In the genomic region with DNA sequence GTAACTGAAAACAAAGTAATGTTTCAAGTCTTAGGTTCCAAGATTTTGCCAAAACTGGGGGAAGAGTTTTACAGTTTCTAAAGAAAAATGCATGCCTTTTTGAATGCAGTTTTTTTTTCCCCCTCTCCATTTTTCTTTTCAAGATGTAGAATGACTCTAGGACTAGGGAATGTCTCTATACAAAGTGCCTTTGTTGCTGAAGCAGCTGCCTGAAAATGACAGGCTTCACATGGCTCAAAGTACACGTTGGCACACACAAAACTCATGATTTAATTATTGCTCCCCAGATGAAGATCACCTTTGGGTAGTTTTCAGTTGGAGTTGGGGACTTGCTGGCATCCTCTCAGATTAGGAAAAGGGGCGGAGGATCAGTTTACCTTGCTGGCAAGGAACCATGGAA, we compare ENCODE assay signal across 31 mouse cellular contexts. TPM values are rescaled to one million over a fixed set of nuclear protein-coding genes. Genes with fewer than 3 reads are reported as not detected.
A peak's percentile ranks its signal among the peaks of the same experiment; 100 is the strongest.
DNase-seq lines count a peak whose midpoint lies in the region; ATAC-seq and TF ChIP-seq lines count a peak whose summit lies in the region.
"Had no signal": no experiment of that assay in that cellular context is flagged by ENCODE, and none has a peak within 500 bp of the region (broad histone marks: within the 10 kb centered on the region; RNA-seq: fewer than 3 reads in every experiment).

No protein-coding gene starts in this region.

- ATAC-seq in heart, embryonic 13.5 days (ENCODE audit: extremely low read depth, insufficient number of reproducible peaks, low FRiP score, low TSS enrichment), result no peak
- no peak for ATAC-seq in midbrain, embryonic 11.5 days (ENCODE audit: low FRiP score)
- no peak for ATAC-seq in midbrain, embryonic 13.5 days
- ATAC-seq: CD4-positive, CD25-positive, alpha-beta regulatory T cell, adult 4 months; forebrain, embryonic 13.5 days; forebrain, embryonic 15.5 days; forebrain, postnatal 0 days had no signal

- H3K4me3 ChIP-seq in heart, embryonic 13.5 days, result no peak overlapping the region
- H3K4me3 ChIP-seq in midbrain, embryonic 11.5 days (ENCODE audit: low read depth, low read length), result no peak overlapping the region
- H3K4me3 ChIP-seq in midbrain, embryonic 13.5 days (replicated peaks), result no peak overlapping the region
- H3K4me3 ChIP-seq in myocyte, result no peak overlapping the region
- H3K4me3 ChIP-seq: embryonic facial prominence, embryonic 12.5 days; embryonic facial prominence, embryonic 15.5 days; forebrain, embryonic 13.5 days; forebrain, embryonic 15.5 days had no signal

- H3K9me3 ChIP-seq in heart, embryonic 13.5 days, result no peaks in the 10 kb centered on the region
- H3K9me3 ChIP-seq in midbrain, embryonic 11.5 days (ENCODE audit: control insufficient read depth, low read length), result no peaks in the 10 kb centered on the region
- no peaks in the 10 kb centered on the region for H3K9me3 ChIP-seq in midbrain, embryonic 13.5 days
- H3K9me3 ChIP-seq: embryonic facial prominence, embryonic 12.5 days; embryonic facial prominence, embryonic 15.5 days; forebrain, embryonic 13.5 days; forebrain, embryonic 15.5 days; G1E had no signal

- no peak overlapping the region for H3K9ac ChIP-seq in heart, embryonic 13.5 days
- H3K9ac ChIP-seq in midbrain, embryonic 11.5 days (ENCODE audit: low read length), result no peak overlapping the region
- H3K9ac ChIP-seq in midbrain, embryonic 13.5 days (replicated peaks), result no peak overlapping the region
- H3K9ac ChIP-seq: embryonic facial prominence, embryonic 12.5 days; embryonic facial prominence, embryonic 15.5 days; forebrain, embryonic 13.5 days; forebrain, embryonic 15.5 days; forebrain, postnatal 0 days had no signal

- peaks cover 96% of the 10 kb centered on the region for H3K4me1 ChIP-seq in heart, embryonic 13.5 days
- peaks cover 6% of the 10 kb centered on the region; the same call in 1 of the 2 replicates for H3K4me1 ChIP-seq in midbrain, embryonic 11.5 days (ENCODE audit: control insufficient read depth, insufficient read depth, low read length)
- H3K4me1 ChIP-seq in midbrain, embryonic 13.5 days (replicated peaks), result peaks cover 4% of the 10 kb centered on the region; the same call in 1 of the 2 replicates

- no peak for TF ChIP-seq POLR2A in myocyte (IDR thresholded peaks at IDR 0.05; ENCODE audit: insufficient read length, low read depth)

- no peaks in the 10 kb centered on the region for H3K27me3 ChIP-seq in heart, embryonic 13.5 days (replicated peaks)
- peaks cover 2% of the 10 kb centered on the region; the same call in 1 of the 2 replicates for H3K27me3 ChIP-seq in midbrain, embryonic 11.5 days (ENCODE audit: control insufficient read depth, insufficient read depth, low read length)
- H3K27me3 ChIP-seq in midbrain, embryonic 13.5 days, result peaks cover 11% of the 10 kb centered on the region
- no peaks in the 10 kb centered on the region for H3K27me3 ChIP-seq in myocyte (ENCODE audit: control insufficient read depth, insufficient read depth, insufficient read length)
- H3K27me3 ChIP-seq: CH12.LX; embryonic facial prominence, embryonic 12.5 days; embryonic facial prominence, embryonic 15.5 days; forebrain, embryonic 15.5 days had no signal

- intact Hi-C loops in heart, postnatal 25 days (cut with DNase I), result loop anchor here (5.0 kb wide), 1 partner anchor 146 kb away; no protein-coding TSS in a partner anchor

- no peak overlapping the region for H3K4me2 ChIP-seq in heart, embryonic 13.5 days
- no peak overlapping the region for H3K4me2 ChIP-seq in midbrain, embryonic 11.5 days
- no peak overlapping the region for H3K4me2 ChIP-seq in midbrain, embryonic 13.5 days (replicated peaks)
- H3K4me2 ChIP-seq in myocyte (ENCODE audit: low read depth), result peak overlapping the region; percentile 81
- H3K4me2 ChIP-seq: embryonic facial prominence, embryonic 15.5 days; forebrain, embryonic 13.5 days; forebrain, embryonic 15.5 days had no signal

- H3K27ac ChIP-seq in heart, embryonic 13.5 days (replicated peaks), result peak overlapping the region; percentile 91
- H3K27ac ChIP-seq in midbrain, embryonic 11.5 days (ENCODE audit: low read depth, low read length), result no peak overlapping the region
- H3K27ac ChIP-seq in midbrain, embryonic 13.5 days, result no peak overlapping the region
- H3K27ac ChIP-seq: forebrain, embryonic 13.5 days; forebrain, embryonic 15.5 days had no signal

- no peak overlapping the region for H3ac ChIP-seq in myocyte (ENCODE audit: control insufficient read depth, insufficient read length)

- H3K36me3 ChIP-seq in heart, embryonic 13.5 days, result peaks cover 91% of the 10 kb centered on the region
- no peaks in the 10 kb centered on the region for H3K36me3 ChIP-seq in midbrain, embryonic 11.5 days (ENCODE audit: control insufficient read depth, insufficient read depth, low read length)
- no peaks in the 10 kb centered on the region for H3K36me3 ChIP-seq in midbrain, embryonic 13.5 days
- peaks cover 49% of the 10 kb centered on the region for H3K36me3 ChIP-seq in myocyte (ENCODE audit: control insufficient read depth, insufficient read depth)
- H3K36me3 ChIP-seq: forebrain, embryonic 15.5 days; G1E had no signal

- DNase-seq in heart, postnatal 25 days (ENCODE audit: low spot score), result no peak
- peak; percentile 79 for DNase-seq in midbrain, embryonic 11.5 days (ENCODE audit: low spot score, missing footprints)
- DNase-seq in Muller cell, postnatal 12 days (ENCODE audit: inconsistent ontology term), result peak; percentile 86
- no peak for DNase-seq in layer of hippocampus, adult 8-10 months (ENCODE audit: low spot score in 2 of 2)
- DNase-seq in thymus, postnatal 0 days (ENCODE audit: low spot score), result no peak
- DNase-seq: adrenal gland, adult 2 months; adrenal gland, postnatal 10 days; adrenal gland, postnatal 25 days; B cell, adult 2 months; cerebellum, adult 11 months; cerebellum, adult 18-20 months; cerebellum, adult 8-10 months; cerebellum, adult 9-11 months; cerebellum, postnatal 14 days; cerebellum, postnatal 36 days; embryo, embryonic 11 days; forebrain, postnatal 0 days had no signal

- peaks cover 37% of the 10 kb centered on the region for H3K79me2 ChIP-seq in myocyte (ENCODE audit: control insufficient read depth, insufficient read depth)

- WGBS in heart, embryonic 13.5 days, result 78% methylated on average over 2 of the region's 2 CpGs
- 78% methylated on average over 2 of the region's 2 CpGs for WGBS in midbrain, embryonic 11.5 days
- 77% methylated on average over 2 of the region's 2 CpGs for WGBS in midbrain, embryonic 13.5 days

TF ChIP-seq in myocyte, 11 proteins besides CTCF, POLR2A, EP300 and RAD21:
- TF ChIP-seq USF1 (IDR thresholded peaks at IDR 0.05; ENCODE audit: low read depth) (no peak), POLR2AphosphoS2 (IDR thresholded peaks at IDR 0.05; ENCODE audit: insufficient read length, low read depth) (no peak), MYOG (IDR thresholded peaks at IDR 0.05; ENCODE audit: control insufficient read depth in 1 of 3, insufficient read depth in 1 of 3, insufficient read length in 2 of 3, low read depth in 2 of 3) (no peak), TCF3 (IDR thresholded peaks at IDR 0.05; ENCODE audit: insufficient read length, low read depth) (no peak), SRF (IDR thresholded peaks at IDR 0.05; ENCODE audit: control insufficient read depth, insufficient read length, low read depth) (no peak), REST (IDR thresholded peaks at IDR 0.05; ENCODE audit: insufficient read depth, insufficient read length) (no peak), TCF12 (IDR thresholded peaks at IDR 0.05; ENCODE audit: insufficient read depth, poor library complexity, severe bottlenecking) (no peak), E2F4 (IDR thresholded peaks at IDR 0.05; ENCODE audit: insufficient read depth) (no peak), CEBPB (IDR thresholded peaks at IDR 0.05; ENCODE audit: insufficient read depth, poor library complexity, severe bottlenecking) (no peak), MAX (IDR thresholded peaks at IDR 0.05; ENCODE audit: low read depth) (no peak), MYOD1 (IDR thresholded peaks at IDR 0.05; ENCODE audit: control insufficient read depth in 1 of 3, insufficient read length in 2 of 3, low read depth in 2 of 3) (no peak)

RNA-seq across cellular contexts. Expression of a gene that starts 7.8 kb away (rescaled TPM):
- 90.6 and 91.3 TPM in 2 replicates for polyA plus RNA-seq in heart, embryonic 13.5 days (2015; fragmentation: Nextera tagmentation; extraction: Ambion mirVana)
- 10 to 100 TPM; 87.5 to 89.2 TPM for total RNA-seq in heart, postnatal 25 days (2021)
- 17.3 and 18.5 TPM in 2 replicates for polyA plus RNA-seq in midbrain, embryonic 11.5 days (2014; fragmentation: Nextera tagmentation; extraction: Ambion mirVana)
- 12.4 and 15.4 TPM in 2 replicates for polyA plus RNA-seq in midbrain, embryonic 13.5 days (2015; fragmentation: Nextera tagmentation; extraction: Ambion mirVana)
- 69.4 TPM for polyA plus RNA-seq in myocyte (2012; fragmentation: generic; extraction: Trizol)
- total RNA-seq in layer of hippocampus, adult 8-10 months (2022), result 10 to 100 TPM; 32.9 to 38.1 (median 35.4) TPM
- polyA plus RNA-seq in thymus, postnatal 0 days (2015; fragmentation: Nextera tagmentation; extraction: Ambion mirVana), result 13.6 and 14.0 TPM in 2 replicates
- polyA plus RNA-seq: CD4-positive, CD25-positive, alpha-beta regulatory T cell, adult 4 months; G1E had no signal

RNA-seq across cellular contexts. Expression of a gene that starts 32.3 kb away (rescaled TPM):
- polyA plus RNA-seq in heart, embryonic 13.5 days (2015; fragmentation: Nextera tagmentation; extraction: Ambion mirVana), result not detected in 2 replicates
- not detected for total RNA-seq in heart, postnatal 25 days (2021)
- polyA plus RNA-seq in midbrain, embryonic 11.5 days (2014; fragmentation: Nextera tagmentation; extraction: Ambion mirVana), result not detected in 2 replicates
- not detected in 2 replicates for polyA plus RNA-seq in midbrain, embryonic 13.5 days (2015; fragmentation: Nextera tagmentation; extraction: Ambion mirVana)
- polyA plus RNA-seq in myocyte (2012; fragmentation: generic; extraction: Trizol), result not detected
- not detected for total RNA-seq in layer of hippocampus, adult 8-10 months (2022)
- polyA plus RNA-seq in thymus, postnatal 0 days (2015; fragmentation: Nextera tagmentation; extraction: Ambion mirVana), result not detected in 2 replicates
- total RNA-seq: adrenal gland, adult 2 months; adrenal gland, postnatal 10 days; adrenal gland, postnatal 25 days; adrenal gland, postnatal 4 days; CH12.LX; common myeloid progenitor, adult 5-6 weeks; forebrain, postnatal 0 days; G1E had no signal
- polyA plus RNA-seq: adrenal gland, adult 2 months; brain, embryonic 14.5 days; CD4-positive, CD25-positive, alpha-beta regulatory T cell, adult 4 months; embryonic facial prominence, embryonic 12.5 days; embryonic facial prominence, embryonic 15.5 days; forebrain, embryonic 11.5 days; forebrain, embryonic 13.5 days; forebrain, embryonic 15.5 days; forebrain, postnatal 0 days; G1E had no signal

Comparison
In these comparisons a context has a peak if more than half of its experiments do, and no peak if none do; other contexts are left out.
1. DNase-seq: peak in midbrain, embryonic 11.5 days (single experiment) and Muller cell, postnatal 12 days (single experiment); none in heart, postnatal 25 days (single experiment), layer of hippocampus, adult 8-10 months (0 of 2) and thymus, postnatal 0 days (single experiment).